Mouse (Mus musculus) kidney, postnatal 0 days (tissue): ENCODE measurements around the gene Olfr31. TPM values are rescaled to one million over a fixed set of nuclear protein-coding genes. Genes with fewer than 3 reads are reported as not detected.
A peak's percentile ranks its signal among the peaks of the same experiment; 100 is the strongest.

Experiments
- ATAC-seq: fragments of 200-750 bp; cut with Nextera tagmentation; replicated peaks from 2 replicates; pipeline ENCODE4 v1.8.0; 2017; ENCODE audit warnings: low read depth, moderate number of reproducible peaks, moderate TSS enrichment, moderate library complexity; ENCODE audit not compliant: low FRiP score
- DNase-seq: peaks from one replicate; pipeline ENCODE4 v3.0.0-alpha.2; 2016; ENCODE audit warnings: low spot score
- H3K27ac ChIP-seq: fragments of 300-500 bp; sonication (generic); 2 replicates; pipeline ENCODE4 v1.5.1; 2014; ENCODE audit warnings: mild to moderate bottlenecking
- H3K27me3 ChIP-seq: fragments of 300-500 bp; sonication (generic); 2 replicates; pipeline ENCODE4 v1.6.1; 2014; ENCODE audit warnings: low read length, mixed read lengths; ENCODE audit not compliant: insufficient read depth
- H3K36me3 ChIP-seq: fragments of 300-500 bp; sonication (generic); 2 replicates; pipeline ENCODE4 v1.6.1; 2014; ENCODE audit warnings: low read length, mixed read lengths; ENCODE audit not compliant: insufficient read depth
- H3K4me1 ChIP-seq: fragments of 300-500 bp; sonication (generic); replicated peaks from 2 replicates; pipeline ENCODE4 v1.6.1; 2014; ENCODE audit warnings: antibody characterized with exemption, low read length, mixed read lengths; ENCODE audit not compliant: insufficient read depth
- H3K4me2 ChIP-seq: fragments of 300-500 bp; sonication (generic); 2 replicates; pipeline ENCODE4 v1.6.1; 2014; ENCODE audit warnings: mild to moderate bottlenecking, low read length, moderate library complexity, mixed read lengths
- H3K4me3 ChIP-seq: fragments of 300-500 bp; sonication (generic); replicated peaks from 2 replicates; pipeline ENCODE4 v1.5.1; 2014; ENCODE audit warnings: low read depth, low read length
- H3K9ac ChIP-seq: fragments of 300-500 bp; sonication (generic); 2 replicates; pipeline ENCODE4 v1.6.1; 2014; ENCODE audit warnings: low read depth, low read length
- H3K9me3 ChIP-seq: fragments of 300-500 bp; sonication (generic); replicated peaks from 2 replicates; pipeline ENCODE4 v1.6.1; 2016; ENCODE audit warnings: low read length, inconsistent platforms, mixed read lengths
- CTCF ChIP-seq: IDR thresholded peaks from 2 replicates; pipeline ENCODE4 v1.5.1; 2016; ENCODE audit warnings: antibody characterized with exemption, low read depth, mild to moderate bottlenecking, moderate library complexity
- WGBS: fragments of 180-500 bp; shearing (Covaris S2); extraction: QIAGEN DNeasy Blood & Tissue Kit; methylation state at CpG from one replicate; pipeline ENCODE4 v1.1.7; 2014; 5-methylcytosine and 5-hydroxymethylcytosine counted together
- polyA plus RNA-seq: library from polyadenylated mRNA; unstranded; fragments of >200 nt; fragmentation: Nextera tagmentation; extraction: Ambion mirVana; gene quantifications from 2 replicates; pipeline ENCODE4 v1.2.1, GENCODE M21; 2015

Gene Olfr31
- polyA plus RNA-seq, 1 experiment from 2014 or later: not detected

- TF ChIP-seq CTCF: no peak
- peak overlapping the region; percentile 85 for H3K27ac ChIP-seq
- peak overlapping the region; percentile 75 for H3K4me2 ChIP-seq
- ATAC-seq (no peak), DNase-seq (no peak)
- 36% methylated on average over 16 of the region's 16 CpGs for WGBS
- H3K27me3 ChIP-seq: no peaks in the 10 kb centered on the region
- no peaks in the 10 kb centered on the region for H3K36me3 ChIP-seq
- H3K9ac ChIP-seq: 0 out of 2 replicates have a peak overlapping the region, but pooled peaks have one; percentile 59
- H3K4me1 ChIP-seq: no peaks in the 10 kb centered on the region
- peaks cover 27% of the 10 kb centered on the region for H3K9me3 ChIP-seq
- peak overlapping the region; percentile 56 for H3K4me3 ChIP-seq
Observed at GRCm38 (mm10) chr14:14346813-14347100, 24.1 kb downstream of the Olfr31 start.

- TF ChIP-seq CTCF: no peak
- Histone ChIP-seq H3K27me3 (no peaks in the 10 kb centered on the region), H3K4me2 (no peak overlapping the region), H3K9me3 (peaks cover 27% of the 10 kb centered on the region), H3K27ac (no peak overlapping the region), H3K9ac (no peak overlapping the region), H3K36me3 (no peaks in the 10 kb centered on the region), H3K4me3 (no peak overlapping the region), H3K4me1 (no peaks in the 10 kb centered on the region)
- ATAC-seq: peak; percentile 2; the same call in 1 of the 2 replicates
- DNase-seq: peak; percentile 28
- 89% methylated on average over 15 of the region's 17 CpGs for WGBS
Observed at GRCm38 (mm10) chr14:14347151-14347835, 24.7 kb downstream of the Olfr31 start.

GRCm38 (mm10) chr14:14347836-14348621 is 25.4 kb downstream of the Olfr31 start:
- Histone ChIP-seq H3K36me3 (no peaks in the 10 kb centered on the region), H3K4me1 (no peaks in the 10 kb centered on the region), H3K27ac (no peak overlapping the region), H3K4me3 (no peak overlapping the region), H3K9ac (no peak overlapping the region), H3K4me2 (no peak overlapping the region), H3K9me3 (peaks cover 27% of the 10 kb centered on the region), H3K27me3 (no peaks in the 10 kb centered on the region)
- ATAC-seq (no peak), DNase-seq (peak; percentile 29)
- TF ChIP-seq CTCF: no peak
- 96% methylated on average over 14 of the region's 14 CpGs for WGBS

- Histone ChIP-seq H3K4me2 (no peak overlapping the region), H3K36me3 (no peaks in the 10 kb centered on the region), H3K4me3 (no peak overlapping the region), H3K27me3 (no peaks in the 10 kb centered on the region), H3K9ac (no peak overlapping the region), H3K27ac (no peak overlapping the region), H3K4me1 (no peaks in the 10 kb centered on the region), H3K9me3 (peaks cover 29% of the 10 kb centered on the region)
- ATAC-seq (no peak), DNase-seq (no peak)
- no peak for TF ChIP-seq CTCF
- 96% methylated on average over 26 of the region's 26 CpGs for WGBS
Observed at GRCm38 (mm10) chr14:14348674-14349401, 26.2 kb downstream of the Olfr31 start.

GRCm38 (mm10) chr14:14349485-14350262 is 27.0 kb downstream of the Olfr31 start:
- Histone ChIP-seq H3K9ac (no peak overlapping the region), H3K9me3 (peaks cover 32% of the 10 kb centered on the region), H3K36me3 (no peaks in the 10 kb centered on the region), H3K4me3 (no peak overlapping the region), H3K4me1 (no peaks in the 10 kb centered on the region), H3K27ac (no peak overlapping the region), H3K27me3 (no peaks in the 10 kb centered on the region), H3K4me2 (no peak overlapping the region)
- TF ChIP-seq CTCF: no peak
- ATAC-seq (no peak), DNase-seq (no peak)
- 97% methylated on average over 20 of the region's 20 CpGs for WGBS
